Mouse (Mus musculus) lung, postnatal 4 days (tissue): ENCODE data around the gene Zfp68.
"Not testable (repeated sequence)": the region's sequence is repeated elsewhere in the genome, so short reads cannot be mapped to it uniquely, and the experiment has no call there.

Experiments
- DNase-seq, 2 experiments: peaks; one replicate each; pipeline ENCODE4 v3.0.0; 2021

Gene Zfp68

GRCm38 (mm10) chr5:138619211-138620128 lies at the start of gene Zfp68:
TSS of gene Zfp68 (minus strand) at chr5:138619761.
- DNase-seq = peak; percentile 95

- DNase-seq = peak; percentile 20 to 40
These were observed 39.4 kb upstream of the Zfp68 start for GRCm38 (mm10) chr5:138658922-138659321.

GRCm38 (mm10) chr5:138657854-138658253 lies 38.3 kb upstream of the Zfp68 start:
- peak in 1 of 2 experiments; percentile 16 for DNase-seq

GRCm38 (mm10) chr5:138657407-138657806 lies 37.8 kb upstream of the Zfp68 start:
- no peak for DNase-seq

GRCm38 (mm10) chr5:138656477-138657156 lies 37.1 kb upstream of the Zfp68 start:
- DNase-seq = peak in 1 of 2 experiments; percentile 56

- no peak for DNase-seq
These were observed 33.4 kb upstream of the Zfp68 start for GRCm38 (mm10) chr5:138652911-138653310.

- no peak for DNase-seq
These were observed 22.2 kb upstream of the Zfp68 start for GRCm38 (mm10) chr5:138641761-138642160.

GRCm38 (mm10) chr5:138641081-138641480 lies 21.5 kb upstream of the Zfp68 start:
- no peak for DNase-seq

- no peak for DNase-seq
These were observed 16.9 kb upstream of the Zfp68 start for GRCm38 (mm10) chr5:138636486-138636885.

- DNase-seq = no peak
These were observed 3.9 kb upstream of the Zfp68 start for GRCm38 (mm10) chr5:138623478-138623875.

GRCm38 (mm10) chr5:138622645-138623477 lies 3.3 kb upstream of the Zfp68 start, which contains the start of gene A430033K04Rik:
TSS of gene A430033K04Rik (plus strand) at chr5:138622859.
- DNase-seq = peak; percentile 95

GRCm38 (mm10) chr5:138620836-138621235 lies 1.3 kb upstream of the Zfp68 start:
- no peak for DNase-seq

- DNase-seq = no peak
These were observed 1.2 kb downstream of the Zfp68 start for GRCm38 (mm10) chr5:138618353-138618752.

GRCm38 (mm10) chr5:138587396-138587795 lies 32.2 kb downstream of the Zfp68 start:
- no peak for DNase-seq

GRCm38 (mm10) chr5:138571623-138572022 lies 47.9 kb downstream of the Zfp68 start:
- DNase-seq = peak in 1 of 2 experiments; percentile 17

- not testable (repeated sequence) for DNase-seq
These were observed 54.9 kb downstream of the Zfp68 start, which contains the start of gene 1700123K08Rik for GRCm38 (mm10) chr5:138564612-138565011. TSS of gene 1700123K08Rik (minus strand) at chr5:138564712.
